Mouse (Mus musculus): ENCODE results near the gene Mterf4. TPM values are rescaled to one million over a fixed set of nuclear protein-coding genes. Genes with fewer than 3 reads are reported as not detected.

Mterf4 gene
- polyA plus RNA-seq, 1 experiment: 14.4 TPM

DNA sequence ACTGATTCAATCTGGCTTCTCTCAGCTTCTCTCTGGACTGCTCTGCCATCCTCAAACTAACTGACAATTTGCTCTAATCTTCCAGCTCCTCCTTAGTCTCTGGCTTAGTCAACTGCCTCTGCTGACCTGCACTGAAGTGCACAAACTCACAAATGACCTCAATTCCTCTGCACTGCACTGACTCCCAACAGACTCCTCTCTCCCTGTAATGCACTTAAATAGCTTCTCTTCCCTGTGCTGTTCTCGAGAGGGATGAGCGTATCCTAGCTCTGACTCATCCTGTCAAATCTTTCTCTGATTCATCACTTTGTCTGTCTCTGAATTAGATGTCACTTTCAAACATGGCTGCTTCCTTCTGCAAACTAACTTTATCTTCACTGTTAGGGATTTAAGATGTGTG, 37.5 kb downstream of the Mterf4 start:
- Histone ChIP-seq H3K27ac (ENCODE audit: control insufficient read depth, insufficient read depth, low read depth, low read length) (no peak overlapping the region), H3K36me3 (ENCODE audit: control insufficient read depth, insufficient read depth, low read length) (no peaks in the 10 kb centered on the region), H3K4me3 (ENCODE audit: control insufficient read depth, low read depth, low read length) (no peak overlapping the region), H3K4me1 (ENCODE audit: control insufficient read depth, insufficient read depth, low read length) (no peaks in the 10 kb centered on the region), H3K27me3 (ENCODE audit: control insufficient read depth, insufficient read depth, low read length) (no peaks in the 10 kb centered on the region)
- TF ChIP-seq CTCF (IDR thresholded peaks at IDR 0.05; ENCODE audit: control insufficient read depth, insufficient read depth, insufficient replicate concordance, low read depth, low read length) (no peak), POLR2A (IDR thresholded peaks at IDR 0.05; ENCODE audit: control insufficient read depth, low read depth, low read length) (no peak)

DNA sequence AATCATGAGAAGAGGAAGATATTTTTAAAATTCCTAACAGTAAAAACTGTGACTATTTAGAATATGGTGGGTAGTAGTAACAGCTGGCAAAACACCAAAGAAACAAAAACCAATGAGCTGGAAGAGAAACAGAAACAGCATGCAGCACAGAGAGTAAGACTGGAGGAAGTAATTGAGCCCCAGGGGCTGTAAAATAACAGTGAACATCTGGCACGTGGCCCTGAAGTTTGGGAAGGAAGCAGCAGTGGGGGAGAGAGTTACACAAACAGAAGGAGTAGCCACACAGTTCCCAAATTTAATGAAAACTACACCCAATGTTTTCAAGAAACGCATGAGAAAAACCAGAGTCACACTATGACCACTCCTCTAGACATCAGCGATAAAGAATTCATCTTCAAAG, 38.5 kb downstream of the Mterf4 start:
- Histone ChIP-seq H3K4me3 (ENCODE audit: control insufficient read depth, low read depth, low read length) (no peak overlapping the region), H3K27ac (ENCODE audit: control insufficient read depth, insufficient read depth, low read depth, low read length) (no peak overlapping the region), H3K4me1 (ENCODE audit: control insufficient read depth, insufficient read depth, low read length) (no peaks in the 10 kb centered on the region), H3K27me3 (ENCODE audit: control insufficient read depth, insufficient read depth, low read length) (no peaks in the 10 kb centered on the region), H3K36me3 (ENCODE audit: control insufficient read depth, insufficient read depth, low read length) (no peaks in the 10 kb centered on the region)
- TF ChIP-seq CTCF (IDR thresholded peaks at IDR 0.05; ENCODE audit: control insufficient read depth, insufficient read depth, insufficient replicate concordance, low read depth, low read length) (no peak), POLR2A (IDR thresholded peaks at IDR 0.05; ENCODE audit: control insufficient read depth, low read depth, low read length) (no peak)

DNA sequence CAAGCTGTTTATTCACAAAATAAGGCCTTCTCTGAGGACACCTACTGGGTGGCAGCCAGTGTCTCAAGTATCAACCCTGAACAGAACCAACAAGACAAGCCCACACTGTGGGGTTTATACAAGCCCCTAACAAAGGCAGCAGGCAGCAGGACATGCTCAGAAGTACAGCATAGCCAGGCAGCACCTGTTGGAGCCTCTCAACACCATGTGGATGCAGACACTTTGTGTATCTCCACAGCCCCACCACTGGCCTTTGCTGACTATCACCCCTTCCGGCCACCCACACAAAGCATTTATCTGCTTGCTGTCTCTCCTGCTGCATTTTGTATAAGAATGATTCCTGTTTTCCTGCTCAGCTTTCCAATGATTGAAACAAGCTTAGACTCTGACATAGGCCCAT, 48.2 kb downstream of the Mterf4 start:
- no peak for TF ChIP-seq POLR2A (IDR thresholded peaks at IDR 0.05; ENCODE audit: control insufficient read depth, low read depth, low read length)
- TF ChIP-seq CTCF (IDR thresholded peaks at IDR 0.05; ENCODE audit: control insufficient read depth, insufficient read depth, insufficient replicate concordance, low read depth, low read length): no peak
- no peaks in the 10 kb centered on the region for H3K27me3 ChIP-seq (ENCODE audit: control insufficient read depth, insufficient read depth, low read length)
- no peak overlapping the region for H3K4me3 ChIP-seq (ENCODE audit: control insufficient read depth, low read depth, low read length)
- no peaks in the 10 kb centered on the region; the same call in 1 of the 2 replicates for H3K4me1 ChIP-seq (ENCODE audit: control insufficient read depth, insufficient read depth, low read length)
- H3K27ac ChIP-seq (ENCODE audit: control insufficient read depth, insufficient read depth, low read depth, low read length): no peak overlapping the region
- H3K36me3 ChIP-seq (ENCODE audit: control insufficient read depth, insufficient read depth, low read length): no peaks in the 10 kb centered on the region

DNA sequence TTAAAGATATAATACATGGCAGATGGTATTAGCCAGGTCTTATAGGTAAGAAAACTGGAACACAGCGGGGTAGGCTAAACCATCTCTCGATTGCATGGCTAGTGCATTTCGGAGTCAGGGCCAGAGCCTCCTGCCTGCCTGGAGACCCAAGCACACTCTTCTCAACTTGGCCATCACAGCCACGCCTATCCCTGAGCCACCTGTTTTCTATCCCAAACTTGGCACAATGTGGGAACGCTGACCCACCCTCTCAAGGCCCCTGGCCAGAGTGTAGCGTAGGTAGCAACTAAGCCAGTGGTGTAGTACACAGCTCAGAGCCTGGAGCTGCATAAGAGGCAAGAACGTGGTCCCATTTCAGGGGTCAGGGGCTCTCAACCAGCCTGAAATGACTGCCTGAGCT, 50.0 kb downstream of the Mterf4 start:
- Histone ChIP-seq H3K27me3 (ENCODE audit: control insufficient read depth, insufficient read depth, low read length) (no peaks in the 10 kb centered on the region), H3K27ac (ENCODE audit: control insufficient read depth, insufficient read depth, low read depth, low read length) (no peak overlapping the region), H3K4me1 (ENCODE audit: control insufficient read depth, insufficient read depth, low read length) (peaks cover 2% of the 10 kb centered on the region), H3K4me3 (ENCODE audit: control insufficient read depth, low read depth, low read length) (no peak overlapping the region), H3K36me3 (ENCODE audit: control insufficient read depth, insufficient read depth, low read length) (no peaks in the 10 kb centered on the region)
- no peak for TF ChIP-seq POLR2A (IDR thresholded peaks at IDR 0.05; ENCODE audit: control insufficient read depth, low read depth, low read length)
- no peak for TF ChIP-seq CTCF (IDR thresholded peaks at IDR 0.05; ENCODE audit: control insufficient read depth, insufficient read depth, insufficient replicate concordance, low read depth, low read length)

DNA sequence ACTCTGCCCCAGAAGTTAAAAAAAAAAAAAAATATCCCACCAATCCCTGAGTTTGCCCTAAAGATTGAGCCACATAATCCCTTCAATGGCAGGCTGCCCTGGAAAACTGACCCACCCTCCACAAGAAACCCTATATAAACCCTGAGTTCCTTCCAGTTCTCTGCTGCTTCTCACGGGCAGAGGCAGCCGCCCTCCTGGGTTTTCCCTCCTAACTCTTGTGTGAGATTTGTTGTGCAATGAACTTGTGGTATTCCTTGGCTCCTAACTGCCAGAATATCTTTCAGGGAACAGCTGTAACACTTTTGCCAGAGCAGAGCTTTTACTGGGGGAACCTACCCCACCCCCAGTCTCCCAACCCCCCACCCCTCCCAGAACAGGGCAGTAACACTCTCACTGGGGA, 53.1 kb downstream of the Mterf4 start:
- Histone ChIP-seq H3K27me3 (ENCODE audit: control insufficient read depth, insufficient read depth, low read length) (no peaks in the 10 kb centered on the region), H3K27ac (ENCODE audit: control insufficient read depth, insufficient read depth, low read depth, low read length) (no peak overlapping the region), H3K36me3 (ENCODE audit: control insufficient read depth, insufficient read depth, low read length) (no peaks in the 10 kb centered on the region), H3K4me3 (ENCODE audit: control insufficient read depth, low read depth, low read length) (no peak overlapping the region), H3K4me1 (ENCODE audit: control insufficient read depth, insufficient read depth, low read length) (peaks cover 2% of the 10 kb centered on the region)
- TF ChIP-seq CTCF (IDR thresholded peaks at IDR 0.05; ENCODE audit: control insufficient read depth, insufficient read depth, insufficient replicate concordance, low read depth, low read length) (no peak), POLR2A (IDR thresholded peaks at IDR 0.05; ENCODE audit: control insufficient read depth, low read depth, low read length) (no peak)

Other genes with a start within 250 kb of the Mterf4 start
- gene Kif1a, start 204.0 kb downstream of the Mterf4 start, polyA plus RNA-seq (2012; rRNA removed): 11.4 and 12.4 TPM in 2 replicates
- not detected in 2 replicates for gene Agxt, start 170.7 kb downstream of the Mterf4 start, polyA plus RNA-seq (2012; rRNA removed)
- 0.11 TPM in 1 of 2 replicates, not detected in the other for gene 2310007B03Rik, start 145.0 kb downstream of the Mterf4 start, polyA plus RNA-seq (2012; rRNA removed)
- 0.06 and 0.08 TPM in 2 replicates for gene Crocc2, start 137.2 kb downstream of the Mterf4 start, polyA plus RNA-seq (2012; rRNA removed)
- gene Sned1, start 70.1 kb downstream of the Mterf4 start, polyA plus RNA-seq (2012; rRNA removed): 4.5 and 4.8 TPM in 2 replicates
- gene Ppp1r7, start 36.9 kb upstream of the Mterf4 start, polyA plus RNA-seq (2012; rRNA removed): 8.7 and 10.6 TPM in 2 replicates
- gene Pask, start 37.6 kb upstream of the Mterf4 start, polyA plus RNA-seq (2012; rRNA removed): 36.3 and 38.0 TPM in 2 replicates
- 0.49 and 0.85 TPM in 2 replicates for gene Ano7, start 68.0 kb upstream of the Mterf4 start, polyA plus RNA-seq (2012; rRNA removed)
- 122 and 129 TPM in 2 replicates for gene Hdlbp, start 172.9 kb upstream of the Mterf4 start, polyA plus RNA-seq (2012; rRNA removed)
- gene Farp2, start 206.2 kb upstream of the Mterf4 start, polyA plus RNA-seq (2012; rRNA removed): 2.9 TPM in 2 replicates

Data from testis, adult 2 months (tissue).